Mouse (Mus musculus) cerebellum, postnatal 4 days (tissue): ENCODE results near the gene Tppp2.

Experiments used
- DNase-seq, 2 experiments: peaks; one replicate each; pipeline ENCODE4 v3.0.0; 2022; ENCODE audit warnings: low spot score in 2 of 2, mixed read lengths in 1 of 2

Tppp2 gene

GRCm38 (mm10) chr14:51960316-51960715 is 42.1 kb downstream of the Tppp2 start:
- DNase-seq: no peak

GRCm38 (mm10) chr14:51967400-51967799 is 49.2 kb downstream of the Tppp2 start:
- no peak for DNase-seq
